Mouse (Mus musculus): ENCODE measurements at regions not wholly inside any gene's neighbourhood (a gene's known extent, or its start where the extent isn't known, plus 50 kb on each side); places are given as distances from the start of the nearest gene placed in this dataset.

DNA sequence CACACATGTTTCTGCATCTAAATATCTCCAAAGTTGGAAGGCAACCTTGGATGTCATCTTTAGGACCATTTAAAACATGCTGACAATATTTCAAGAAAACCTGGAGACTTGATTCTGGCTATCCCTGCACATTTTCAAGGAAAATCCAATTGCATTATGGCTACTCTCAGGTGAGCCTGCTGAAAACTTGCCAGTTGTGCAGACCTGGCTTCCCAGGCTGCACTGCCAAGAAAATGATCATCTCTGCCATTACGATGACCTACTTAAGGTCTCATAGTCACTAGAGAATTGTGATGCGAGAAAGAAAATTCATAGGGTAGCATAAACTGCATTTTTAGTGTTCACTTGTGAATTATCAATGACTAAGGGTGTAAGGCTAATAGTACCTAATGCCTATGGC, 225.2 kb downstream of the Btg1 start:
- no peak for TF ChIP-seq CTCF (IDR thresholded peaks at IDR 0.05; ENCODE audit: low read depth)
- TF ChIP-seq EP300 (IDR thresholded peaks at IDR 0.05; ENCODE audit: low read depth), result no peak

Measured in liver, embryonic 14.5 days (tissue).